Mouse (Mus musculus) thymus, postnatal 10 days (tissue): Measurements from ENCODE around the gene Cdh13.

Experiments used
- DNase-seq, 2 experiments: peaks; one replicate each; pipeline ENCODE4 v3.0.0; 2021; ENCODE audit warnings: low spot score in 2 of 2

Gene Cdh13

GRCm38 (mm10) chr8:118380782-118381181 lies 97.2 kb downstream of the Cdh13 start:
- no peak for DNase-seq

- no peak for DNase-seq
These were observed 98.1 kb downstream of the Cdh13 start for GRCm38 (mm10) chr8:118381641-118382040.

GRCm38 (mm10) chr8:118384314-118384713 lies 100.8 kb downstream of the Cdh13 start:
- DNase-seq, result no peak

- no peak for DNase-seq
These were observed 105.9 kb downstream of the Cdh13 start for GRCm38 (mm10) chr8:118389456-118389855.

- DNase-seq, result no peak
These were observed 110.5 kb downstream of the Cdh13 start for GRCm38 (mm10) chr8:118393909-118394650.

- DNase-seq, result no peak
These were observed 111.6 kb downstream of the Cdh13 start for GRCm38 (mm10) chr8:118395178-118395577.

- DNase-seq, result no peak
These were observed 121.3 kb downstream of the Cdh13 start for GRCm38 (mm10) chr8:118404836-118405235.

GRCm38 (mm10) chr8:118407322-118407721 lies 123.8 kb downstream of the Cdh13 start:
- DNase-seq, result no peak

- DNase-seq, result no peak
These were observed 125.9 kb downstream of the Cdh13 start for GRCm38 (mm10) chr8:118409396-118409795.

GRCm38 (mm10) chr8:118410341-118410970 lies 126.9 kb downstream of the Cdh13 start:
- DNase-seq, result no peak

GRCm38 (mm10) chr8:118415672-118416071 lies 132.1 kb downstream of the Cdh13 start:
- no peak for DNase-seq

GRCm38 (mm10) chr8:118416811-118417355 lies 133.3 kb downstream of the Cdh13 start:
- no peak for DNase-seq

- no peak for DNase-seq
These were observed 139.1 kb downstream of the Cdh13 start for GRCm38 (mm10) chr8:118422624-118423023.

GRCm38 (mm10) chr8:118428941-118429340 lies 145.4 kb downstream of the Cdh13 start:
- DNase-seq, result no peak

GRCm38 (mm10) chr8:118431731-118432440 lies 148.4 kb downstream of the Cdh13 start:
- DNase-seq, result no peak

- no peak for DNase-seq
These were observed 150.1 kb downstream of the Cdh13 start for GRCm38 (mm10) chr8:118433553-118434180.

- DNase-seq, result no peak
These were observed 153.2 kb downstream of the Cdh13 start for GRCm38 (mm10) chr8:118436751-118437150.

- DNase-seq, result no peak
These were observed 153.6 kb downstream of the Cdh13 start for GRCm38 (mm10) chr8:118437152-118437551.

GRCm38 (mm10) chr8:118437874-118438273 lies 154.3 kb downstream of the Cdh13 start:
- no peak for DNase-seq

- no peak for DNase-seq
These were observed 156.3 kb downstream of the Cdh13 start for GRCm38 (mm10) chr8:118439857-118440256.

GRCm38 (mm10) chr8:118443361-118443760 lies 159.8 kb downstream of the Cdh13 start:
- no peak for DNase-seq

GRCm38 (mm10) chr8:118444651-118445207 lies 161.2 kb downstream of the Cdh13 start:
- no peak for DNase-seq
